ENCODE assay signal across 8 mouse cellular contexts in genomic region chr12:105455063-105455559, GRCm38 (mm10). TPM values are rescaled to one million over a fixed set of nuclear protein-coding genes. Genes with fewer than 3 reads are reported as not detected.
DNase-seq lines count a peak whose midpoint lies in the region; TF ChIP-seq lines count a peak whose summit lies in the region.

No protein-coding gene starts in this region.

- peak in 1 of 2 experiments; percentile 58 for DNase-seq in left cerebral cortex, adult 2 months (ENCODE audit: extremely low spot score in 1 of 2, low spot score in 2 of 2)
- no peak for DNase-seq in left cerebral cortex, postnatal 4 days
- DNase-seq in forebrain, embryonic 10.5 days (ENCODE audit: extremely low spot score, low spot score) = peak; percentile 61
- peak; percentile 34 to 74 for DNase-seq in layer of hippocampus, postnatal 14 days (ENCODE audit: low spot score in 2 of 2)
- DNase-seq in retina, embryonic 14.5 days (ENCODE audit: low spot score) = peak; percentile 58
- DNase-seq in spleen, adult 18-20 months = no peak
- no peak for DNase-seq in heart, adult 18-20 months
- DNase-seq in kidney, adult 11 months = no peak

- intact Hi-C loops in left cerebral cortex, adult 2 months (cut with DNase I) = loop anchor here (2.0 kb wide), 1 partner anchor 22 kb away; no protein-coding TSS in a partner anchor
- intact Hi-C loops in left cerebral cortex, postnatal 4 days (cut with DNase I) = no loop called here

- peaks cover 7% of the 10 kb centered on the region; the same call in 1 of the 2 replicates for H3K27me3 ChIP-seq in forebrain, embryonic 10.5 days (ENCODE audit: poor library complexity, severe bottlenecking)

- H3K4me1 ChIP-seq in forebrain, embryonic 10.5 days = peaks cover 43% of the 10 kb centered on the region

- peak overlapping the region; percentile 57 for H3K4me3 ChIP-seq in left cerebral cortex, adult 2 months
- H3K4me3 ChIP-seq in forebrain, embryonic 10.5 days = peak overlapping the region; percentile 78

- 15% methylated on average over 4 of the region's 4 CpGs for WGBS in forebrain, embryonic 10.5 days

- TF ChIP-seq CTCF in left cerebral cortex, adult 2 months (IDR thresholded peaks at IDR 0.05) = no peak

- no peaks in the 10 kb centered on the region for H3K9me3 ChIP-seq in forebrain, embryonic 10.5 days

- H3K27ac ChIP-seq in left cerebral cortex, adult 2 months = peak overlapping the region; percentile 83; the same call in 1 of the 2 replicates
- peak overlapping the region; percentile 86 for H3K27ac ChIP-seq in forebrain, embryonic 10.5 days

- no peaks in the 10 kb centered on the region for H3K36me3 ChIP-seq in forebrain, embryonic 10.5 days (replicated peaks)

RNA-seq across cellular contexts. Expression of gene D430019H16Rik, which starts 1.5 kb away (rescaled TPM):
- 10 to 100 TPM; 81.5 to 88.0 TPM for total RNA-seq in left cerebral cortex, adult 2 months (2021)
- 100 to 1,000 TPM; 210 to 211 TPM for total RNA-seq in left cerebral cortex, postnatal 4 days (2021)
- polyA plus RNA-seq in forebrain, embryonic 10.5 days (2016; fragmentation: Nextera tagmentation; extraction: Ambion mirVana) = 1.9 and 2.2 TPM in 2 replicates
- total RNA-seq in layer of hippocampus, postnatal 14 days (2021) = 100 to 1,000 TPM; 146 to 148 TPM
- under 1 TPM; 0.10 to 0.28 TPM for total RNA-seq in heart, adult 18-20 months (2021)

Comparison
In these comparisons a context has a peak if more than half of its experiments do, and no peak if none do; other contexts are left out.
1. DNase-seq: peak in forebrain, embryonic 10.5 days (single experiment), layer of hippocampus, postnatal 14 days (2 of 2) and retina, embryonic 14.5 days (single experiment); none in left cerebral cortex, postnatal 4 days (single experiment), spleen, adult 18-20 months (0 of 2), heart, adult 18-20 months (0 of 2) and kidney, adult 11 months (single experiment).
2. RNA of gene D430019H16Rik, which starts 1.5 kb away (total RNA-seq): 210 to 211 TPM in left cerebral cortex, postnatal 4 days, 146 to 148 TPM in layer of hippocampus, postnatal 14 days and 81.5 to 88.0 TPM in left cerebral cortex, adult 2 months; 0.10 to 0.28 TPM in heart, adult 18-20 months; every median in the first group is over 10 times any median in the second.